Mouse (Mus musculus) CH12.LX (cell line): ENCODE measurements around the gene Numb. TPM values are rescaled to one million over a fixed set of nuclear protein-coding genes. Genes with fewer than 3 reads are reported as not detected.

Source experiments
- DNase-seq: peaks from one replicate; pipeline ENCODE4 v3.0.0-alpha.2; 2013; ENCODE audit errors: extremely low read depth
- H3K27ac ChIP-seq: 2 replicates; pipeline ENCODE4 v1.5.1; 2012; ENCODE audit warnings: low read depth, mild to moderate bottlenecking, control low read depth, moderate library complexity; ENCODE audit not compliant: insufficient read depth
- H3K27me3 ChIP-seq: replicated peaks from 2 replicates; pipeline ENCODE3; 2012; ENCODE audit warnings: inconsistent platforms
- H3K36me3 ChIP-seq, 2 experiments: replicated peaks in 1 of 2; 2 replicates each; pipeline versions ENCODE3 to v1.6.1; 2012; ENCODE audit warnings: inconsistent platforms in 1 of 2, low read length in 1 of 2, mild to moderate bottlenecking in 1 of 2, mixed read lengths in 1 of 2, moderate library complexity in 1 of 2; ENCODE audit not compliant: control insufficient read depth in 1 of 2, insufficient read depth in 1 of 2
- H3K4me1 ChIP-seq, 2 experiments: 2 replicates each; pipeline ENCODE4 v1.6.1; 2012; ENCODE audit warnings: inconsistent platforms in 1 of 2, moderate library complexity in 1 of 2; ENCODE audit not compliant: insufficient read depth in 2 of 2, control insufficient read depth in 1 of 2
- H3K4me2 ChIP-seq: 2 replicates; pipeline ENCODE4 v1.6.1; 2012; ENCODE audit warnings: low read depth, mild to moderate bottlenecking, control low read depth; ENCODE audit not compliant: poor library complexity, insufficient read depth, severe bottlenecking
- H3K4me3 ChIP-seq, 3 experiments: fragments of 150-350 bp in 1 of 3; sonication (generic) in 1 of 3; replicated peaks in 1 of 3; 2 replicates each; pipeline versions ENCODE3 to v1.5.1; 2011 to 2012; ENCODE audit warnings: low read depth in 2 of 3, low read length in 2 of 3, mild to moderate bottlenecking in 2 of 3, moderate library complexity in 2 of 3, control low read depth in 1 of 3, improper control_type of control experiment in 1 of 3, inconsistent platforms in 1 of 3, mixed read lengths in 1 of 3; ENCODE audit not compliant: poor library complexity in 1 of 3
- H3K79me2 ChIP-seq: replicated peaks from 2 replicates; pipeline ENCODE4 v1.6.1; 2012; ENCODE audit warnings: mild to moderate bottlenecking, moderate library complexity; ENCODE audit not compliant: control insufficient read depth, poor library complexity, insufficient read depth, severe bottlenecking; ENCODE audit errors: extremely low read depth
- H3K9ac ChIP-seq: 2 replicates; pipeline ENCODE4 v1.6.1; 2012; ENCODE audit warnings: low read depth, mild to moderate bottlenecking, control low read depth, moderate library complexity; ENCODE audit not compliant: insufficient read depth
- H3K9me3 ChIP-seq: replicated peaks from 2 replicates; pipeline ENCODE3; 2012; ENCODE audit warnings: low read length, inconsistent platforms, mixed read lengths
- E2F4 ChIP-seq: IDR thresholded peaks from 2 replicates; pipeline ENCODE4 v1.6.1; 2011; ENCODE audit warnings: low read depth, low read length, improper control_type of control experiment; ENCODE audit not compliant: insufficient replicate concordance
- GABPA ChIP-seq: IDR thresholded peaks from 2 replicates; pipeline ENCODE4 v1.6.1; 2012; ENCODE audit warnings: low read depth, low read length, improper control_type of control experiment, inconsistent platforms; ENCODE audit not compliant: insufficient replicate concordance
- IRF4 ChIP-seq: IDR thresholded peaks from 2 replicates; pipeline ENCODE4 v1.6.1; 2014; ENCODE audit warnings: low read depth, mild to moderate bottlenecking, inconsistent platforms, low read length, improper control_type of control experiment
- JUN ChIP-seq: IDR thresholded peaks from 2 replicates; pipeline ENCODE4 v1.6.1; 2011; ENCODE audit warnings: low read depth, mild to moderate bottlenecking, low read length, improper control_type of control experiment, moderate library complexity; ENCODE audit not compliant: insufficient read depth
- MAFK ChIP-seq: IDR thresholded peaks from 2 replicates; pipeline ENCODE4 v1.6.1; 2011; ENCODE audit warnings: low read length, improper control_type of control experiment; ENCODE audit not compliant: insufficient replicate concordance
- MAX ChIP-seq: IDR thresholded peaks from 2 replicates; pipeline ENCODE4 v1.6.1; 2011; ENCODE audit warnings: low read length, improper control_type of control experiment
- MAZ ChIP-seq: IDR thresholded peaks from 2 replicates; pipeline ENCODE4 v1.6.1; 2012; ENCODE audit warnings: low read depth, mild to moderate bottlenecking, inconsistent platforms, low read length, improper control_type of control experiment, moderate library complexity
- PAX5 ChIP-seq: IDR thresholded peaks from 2 replicates; pipeline ENCODE4 v1.6.1; 2012; ENCODE audit warnings: low read length, inconsistent platforms, mixed read lengths
- POLR2A ChIP-seq: IDR thresholded peaks from 2 replicates; pipeline ENCODE4 v1.6.1; 2011; ENCODE audit warnings: low read depth, mild to moderate bottlenecking, improper control_type of control experiment, low read length
- POLR2AphosphoS2 ChIP-seq: IDR thresholded peaks from 2 replicates; pipeline ENCODE4 v1.6.1; 2011; ENCODE audit warnings: low read depth, low read length, improper control_type of control experiment
- RCOR1 ChIP-seq: conservative IDR thresholded peaks from 2 replicates; pipeline ENCODE4 v1.6.1; 2012; ENCODE audit warnings: low read depth, mild to moderate bottlenecking, inconsistent platforms, low read length, improper control_type of control experiment
- SIN3A ChIP-seq: IDR thresholded peaks from 2 replicates; pipeline ENCODE4 v1.6.1; 2012; ENCODE audit warnings: low read length, improper control_type of control experiment, inconsistent platforms
- SMC3 ChIP-seq: IDR thresholded peaks from 2 replicates; pipeline ENCODE4 v1.6.1; 2011; ENCODE audit warnings: low read depth, low read length, improper control_type of control experiment
- TBP ChIP-seq: conservative IDR thresholded peaks from 2 replicates; pipeline ENCODE4 v1.6.1; 2011; ENCODE audit warnings: low read depth, low read length, improper control_type of control experiment
- USF1 ChIP-seq: IDR thresholded peaks from 2 replicates; pipeline ENCODE4 v1.6.1; 2014; ENCODE audit warnings: low read depth, mild to moderate bottlenecking, inconsistent platforms, low read length, improper control_type of control experiment
- ZC3H11A ChIP-seq: IDR thresholded peaks from 2 replicates; pipeline ENCODE4 v1.6.1; 2012; ENCODE audit warnings: low read depth, mild to moderate bottlenecking, inconsistent platforms, low read length, improper control_type of control experiment
- ZKSCAN1 ChIP-seq: IDR thresholded peaks from 2 replicates; pipeline ENCODE4 v1.6.1; 2012; ENCODE audit warnings: low read depth, inconsistent platforms, low read length, improper control_type of control experiment, borderline replicate concordance
- ZMIZ1 ChIP-seq: IDR thresholded peaks from 2 replicates; pipeline ENCODE4 v1.6.1; 2012; ENCODE audit warnings: low read depth, mild to moderate bottlenecking, inconsistent platforms, low read length, improper control_type of control experiment
- ZNF384 ChIP-seq: IDR thresholded peaks from 2 replicates; pipeline ENCODE4 v1.6.1; 2012; ENCODE audit warnings: low read depth, low read length, improper control_type of control experiment, inconsistent platforms
- dilution Hi-C: fragments of 300-500 bp; cut with MboI; formaldehyde crosslinking; loops from 2 replicates; pipeline ENCODE4 v1.14.3; 2020; ENCODE audit warnings: low sequenced_read_pairs; ENCODE audit not compliant: extremely low pct_unique_long_range_greater_than_20kb, extremely low pct_ligation_motif_present
- in situ Hi-C: fragments of 300-500 bp; cut with MboI; formaldehyde crosslinking; loops from 3 replicates; pipeline ENCODE4 v1.14.3; 2019; ENCODE audit warnings: low sequenced_read_pairs, low pct_ligation_motif_present, low pct_unique_long_range_greater_than_20kb, mixed read lengths
- polyA plus RNA-seq: library from polyadenylated mRNA; unstranded; fragments of >175 nt; gene quantifications from 2 replicates; pipeline ENCODE4 v1.2.1, GENCODE M21; 2012; ENCODE audit warnings: low read depth; ENCODE audit not compliant: insufficient read length
- total RNA-seq, 2 experiments: library from RNA; depleted of rRNA; stranded (reverse); fragments of 300-350 nt in 1 of 2; fragments of >200 nt in 1 of 2; gene quantifications; 2 replicates each; pipeline ENCODE4 v1.2.3; 2012 to 2014

Gene Numb
- total and polyA plus RNA-seq, 3 experiments: 5.3 to 6.9 (median 5.7) TPM

GRCm38 (mm10) chr12:83882503-83882902 lies 39.2 kb downstream of the Numb start:
- in situ Hi-C loops: no loop called here
- TF ChIP-seq MAZ: no peak
- Histone ChIP-seq H3K4me2 (no peak overlapping the region), H3K9ac (no peak overlapping the region), H3K27ac (no peak overlapping the region), H3K79me2 (no peaks in the 10 kb centered on the region; the same call in 1 of the 2 replicates), H3K4me1 (peaks cover 2 to 6% of the 10 kb centered on the region in 2 experiments; a peak in 3 of 4 replicates), H3K27me3 (no peaks in the 10 kb centered on the region), H3K9me3 (peaks cover 3% of the 10 kb centered on the region), H3K4me3 (no peak overlapping the region), H3K36me3 (peaks cover 0 to 25% of the 10 kb centered on the region in 2 experiments)
- DNase-seq: no peak
- dilution Hi-C loops: no loop called here

GRCm38 (mm10) chr12:83882088-83882487 lies 39.6 kb downstream of the Numb start:
- peaks cover 2 to 6% of the 10 kb centered on the region in 2 experiments; a peak in 3 of 4 replicates for H3K4me1 ChIP-seq
- H3K4me2 ChIP-seq: no peak overlapping the region
- H3K9me3 ChIP-seq: peaks cover 3% of the 10 kb centered on the region
- no peak overlapping the region for H3K27ac ChIP-seq
- H3K36me3 ChIP-seq: peaks cover 0 to 23% of the 10 kb centered on the region in 2 experiments
- no peak for TF ChIP-seq TBP
- no peak for TF ChIP-seq POLR2AphosphoS2
- TF ChIP-seq ZNF384: no peak
- no peak for TF ChIP-seq ZMIZ1
- TF ChIP-seq USF1: no peak
- TF ChIP-seq ZC3H11A: no peak
- no peak for TF ChIP-seq PAX5
- no peak for TF ChIP-seq GABPA
- no peak for TF ChIP-seq RCOR1
- TF ChIP-seq ZKSCAN1: no peak
- no peak for TF ChIP-seq SMC3
- no peak for TF ChIP-seq IRF4
- TF ChIP-seq MAX: no peak
- no peak for TF ChIP-seq E2F4
- no peak for TF ChIP-seq POLR2A
- no peak for TF ChIP-seq JUN
- TF ChIP-seq SIN3A: no peak
- TF ChIP-seq MAFK: no peak
- TF ChIP-seq MAZ: no peak
- no peak overlapping the region for H3K4me3 ChIP-seq
- H3K27me3 ChIP-seq: no peaks in the 10 kb centered on the region
- in situ Hi-C loops: no loop called here
- DNase-seq: no peak
- no peaks in the 10 kb centered on the region; the same call in 1 of the 2 replicates for H3K79me2 ChIP-seq
- H3K9ac ChIP-seq: no peak overlapping the region
- dilution Hi-C loops: no loop called here
